Mouse (Mus musculus) kidney, embryonic 16.5 days (tissue): ENCODE results near the gene Bbs5. TPM values are rescaled to one million over a fixed set of nuclear protein-coding genes. Genes with fewer than 3 reads are reported as not detected.

Experiments used
- ATAC-seq: fragments of 200-750 bp; cut with Nextera tagmentation; 2 replicates; pipeline ENCODE4 v1.8.0; 2017; ENCODE audit warnings: moderate TSS enrichment; ENCODE audit not compliant: low FRiP score, low TSS enrichment
- H3K27ac ChIP-seq: fragments of 300-500 bp; sonication (generic); 2 replicates; pipeline ENCODE4 v1.5.1; 2014; ENCODE audit warnings: low read length
- H3K27me3 ChIP-seq: fragments of 300-500 bp; sonication (generic); 2 replicates; pipeline ENCODE4 v1.6.1; 2014; ENCODE audit warnings: low read length, control low read depth, mixed read lengths; ENCODE audit not compliant: insufficient read depth
- H3K36me3 ChIP-seq: fragments of 300-500 bp; sonication (generic); 2 replicates; pipeline ENCODE4 v1.6.1; 2014; ENCODE audit warnings: low read length, control low read depth, mixed read lengths; ENCODE audit not compliant: insufficient read depth
- H3K4me1 ChIP-seq: fragments of 300-500 bp; sonication (generic); 2 replicates; pipeline ENCODE4 v1.6.1; 2014; ENCODE audit warnings: low read length, control low read depth, mixed read lengths; ENCODE audit not compliant: insufficient read depth
- H3K4me2 ChIP-seq: fragments of 300-500 bp; sonication (generic); replicated peaks from 2 replicates; pipeline ENCODE4 v1.6.1; 2014; ENCODE audit warnings: low read depth, low read length
- H3K4me3 ChIP-seq: fragments of 300-500 bp; sonication (generic); 2 replicates; pipeline ENCODE4 v1.5.1; 2014; ENCODE audit warnings: mild to moderate bottlenecking, low read length
- H3K9ac ChIP-seq: fragments of 300-500 bp; sonication (generic); replicated peaks from 2 replicates; pipeline ENCODE4 v1.6.1; 2014; ENCODE audit warnings: low read length
- H3K9me3 ChIP-seq: fragments of 300-500 bp; sonication (generic); 2 replicates; pipeline ENCODE4 v1.6.1; 2016; ENCODE audit warnings: low read length, control low read depth
- WGBS: fragments of 180-500 bp; shearing (Covaris S2); extraction: QIAGEN DNeasy Blood & Tissue Kit; methylation state at CpG from one replicate; pipeline ENCODE4 v1.1.7; 2014; 5-methylcytosine and 5-hydroxymethylcytosine counted together
- polyA plus RNA-seq: library from polyadenylated mRNA; unstranded; fragments of >200 nt; fragmentation: Nextera tagmentation; extraction: Ambion mirVana; gene quantifications from 2 replicates; pipeline ENCODE4 v1.2.1, GENCODE M21; 2015

Bbs5 gene
- polyA plus RNA-seq, 1 experiment from 2014 or later = 16.1 TPM

- WGBS = 87% methylated on average over 3 of the region's 3 CpGs
- no peak for ATAC-seq
- Histone ChIP-seq H3K4me2 (no peak overlapping the region), H3K4me1 (no peaks in the 10 kb centered on the region), H3K9me3 (no peaks in the 10 kb centered on the region), H3K27me3 (no peaks in the 10 kb centered on the region), H3K9ac (no peak overlapping the region), H3K36me3 (peaks cover 14% of the 10 kb centered on the region), H3K27ac (no peak overlapping the region), H3K4me3 (no peak overlapping the region)
These were observed 37.5 kb downstream of the Bbs5 start for GRCm38 (mm10) chr2:69684488-69684887.

GRCm38 (mm10) chr2:69690214-69690613 lies 43.2 kb downstream of the Bbs5 start:
- WGBS = 92% methylated on average over 3 of the region's 3 CpGs
- H3K36me3 ChIP-seq = peaks cover 30% of the 10 kb centered on the region
- no peak for ATAC-seq

DNA sequence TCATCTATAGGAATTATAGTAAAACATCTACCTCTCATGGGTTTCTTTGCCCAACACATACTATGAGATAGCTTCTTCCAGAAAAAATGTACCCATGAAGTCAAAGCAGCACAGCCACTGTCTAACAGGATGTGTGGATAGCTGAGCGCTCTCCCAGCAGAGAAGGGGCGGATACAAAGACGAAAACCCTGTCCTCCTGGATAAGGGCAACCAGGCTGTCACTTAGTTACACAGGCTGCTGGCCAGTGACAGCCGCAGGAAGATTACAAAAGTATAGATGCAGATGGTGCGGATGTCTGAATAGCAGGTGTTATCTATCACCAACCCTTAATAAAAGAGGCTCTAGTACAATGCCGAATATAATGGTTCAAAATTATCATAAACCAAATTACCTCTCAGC lies 43.9 kb downstream of the Bbs5 start:
- Histone ChIP-seq H3K9me3 (no peaks in the 10 kb centered on the region), H3K27me3 (no peaks in the 10 kb centered on the region), H3K27ac (no peak overlapping the region), H3K4me3 (no peak overlapping the region), H3K4me1 (no peaks in the 10 kb centered on the region), H3K9ac (no peak overlapping the region), H3K36me3 (peaks cover 30% of the 10 kb centered on the region), H3K4me2 (no peak overlapping the region)
- no peak for ATAC-seq
- 84% methylated on average over 6 of the region's 6 CpGs for WGBS

More at GRCm38 (mm10) chr2:69690214-69690613, 43.2 kb downstream of the Bbs5 start:
- no peak overlapping the region for H3K27ac ChIP-seq
- H3K9ac ChIP-seq = no peak overlapping the region
- H3K4me1 ChIP-seq = no peaks in the 10 kb centered on the region
- H3K27me3 ChIP-seq = no peaks in the 10 kb centered on the region
- H3K9me3 ChIP-seq = no peaks in the 10 kb centered on the region
- H3K4me2 ChIP-seq = no peak overlapping the region
- no peak overlapping the region for H3K4me3 ChIP-seq

DNA sequence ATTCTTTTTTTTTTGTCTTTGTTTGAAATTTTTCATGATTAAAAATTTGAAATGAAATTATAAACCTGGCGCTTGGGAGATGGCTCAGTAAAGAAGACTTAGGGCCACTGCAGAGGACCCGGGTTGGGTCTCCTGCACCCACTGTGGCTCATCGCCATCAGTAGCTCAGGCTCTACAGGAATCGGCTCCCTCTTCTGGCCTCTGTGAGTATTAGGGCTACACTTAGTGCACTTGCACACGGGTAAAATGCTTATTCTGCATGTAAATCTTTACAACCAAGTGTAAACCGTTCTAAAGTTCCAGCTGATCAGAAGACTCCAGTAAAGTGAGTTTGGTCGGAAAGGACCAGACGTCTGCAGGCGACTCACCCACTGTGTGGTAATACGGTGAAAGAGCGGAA lies 46.5 kb downstream of the Bbs5 start:
- H3K4me3 ChIP-seq = no peak overlapping the region
- WGBS = 95% methylated on average over 11 of the region's 11 CpGs
- H3K27ac ChIP-seq = no peak overlapping the region
- no peaks in the 10 kb centered on the region for H3K27me3 ChIP-seq
- no peak overlapping the region for H3K9ac ChIP-seq
- no peak for ATAC-seq
- no peak overlapping the region for H3K4me2 ChIP-seq
- peaks cover 24% of the 10 kb centered on the region for H3K36me3 ChIP-seq
- no peaks in the 10 kb centered on the region for H3K9me3 ChIP-seq
- H3K4me1 ChIP-seq = no peaks in the 10 kb centered on the region

GRCm38 (mm10) chr2:69700446-69700845 lies 53.5 kb downstream of the Bbs5 start:
- H3K27me3 ChIP-seq = no peaks in the 10 kb centered on the region
- H3K4me2 ChIP-seq = no peak overlapping the region
- H3K9me3 ChIP-seq = no peaks in the 10 kb centered on the region
- ATAC-seq = no peak
- H3K4me1 ChIP-seq = no peaks in the 10 kb centered on the region
- H3K36me3 ChIP-seq = peaks cover 23% of the 10 kb centered on the region
- no peak overlapping the region for H3K9ac ChIP-seq
- 94% methylated on average over 8 of the region's 8 CpGs for WGBS
- H3K4me3 ChIP-seq = no peak overlapping the region
- H3K27ac ChIP-seq = no peak overlapping the region

DNA sequence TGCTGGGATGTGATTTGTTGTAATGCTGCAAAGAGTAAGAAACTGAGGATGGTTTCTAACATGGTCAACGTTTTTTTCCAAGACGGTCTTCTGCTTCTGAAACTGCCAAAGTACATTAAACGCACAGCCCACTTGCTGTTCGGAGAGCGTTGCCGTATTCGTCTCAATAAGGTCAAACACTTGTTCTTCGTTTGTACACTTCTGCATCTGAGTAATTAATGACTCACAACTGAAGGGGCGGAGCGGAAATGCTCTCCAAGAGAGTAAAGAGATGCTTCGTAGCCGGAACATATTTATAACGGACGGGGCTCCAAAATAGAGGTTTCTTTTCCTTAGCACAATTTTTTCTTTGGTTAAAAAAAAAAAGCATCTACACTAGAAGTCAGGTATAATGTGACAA lies 65.2 kb downstream of the Bbs5 start:
- Histone ChIP-seq H3K27ac (no peak overlapping the region), H3K4me1 (no peaks in the 10 kb centered on the region), H3K4me3 (no peak overlapping the region), H3K36me3 (no peaks in the 10 kb centered on the region), H3K27me3 (no peaks in the 10 kb centered on the region), H3K4me2 (peak overlapping the region; percentile 69; the same call in 1 of the 2 replicates), H3K9ac (no peak overlapping the region), H3K9me3 (no peaks in the 10 kb centered on the region)
- ATAC-seq = no peak
- WGBS = 79% methylated on average over 14 of the region's 14 CpGs

- Histone ChIP-seq H3K27ac (peak within 1 kb of the TSS; percentile 78), H3K9me3 (no peaks in the 10 kb centered on the region), H3K36me3 (no peaks in the 10 kb centered on the region), H3K9ac (peak within 1 kb of the TSS; percentile 80), H3K27me3 (no peaks in the 10 kb centered on the region), H3K4me1 (no peaks in the 10 kb centered on the region), H3K4me3 (peak within 1 kb of the TSS; percentile 92), H3K4me2 (peak within 1 kb of the TSS; percentile 69)
- 0% methylated on average over 39 of the region's 39 CpGs for WGBS
- ATAC-seq = peak; percentile 100
These were observed 66.1 kb downstream of the Bbs5 start, which contains the start of gene Fastkd1 for GRCm38 (mm10) chr2:69712981-69713625. Gene Fastkd1 (minus strand): TSS chr2:69713516.

GRCm38 (mm10) chr2:69713626-69714014 lies 66.6 kb downstream of the Bbs5 start:
- Histone ChIP-seq H3K36me3 (no peaks in the 10 kb centered on the region), H3K4me1 (no peaks in the 10 kb centered on the region), H3K27me3 (no peaks in the 10 kb centered on the region), H3K27ac (no peak overlapping the region), H3K9me3 (no peaks in the 10 kb centered on the region), H3K4me3 (peak overlapping the region; percentile 92), H3K9ac (no peak overlapping the region), H3K4me2 (peak overlapping the region; percentile 69)
- peak; percentile 21 for ATAC-seq
- WGBS = 29% methylated on average over 4 of the region's 4 CpGs

- no peak overlapping the region for H3K4me2 ChIP-seq
- no peak overlapping the region for H3K9ac ChIP-seq
- 78% methylated on average over 5 of the region's 5 CpGs for WGBS
- H3K36me3 ChIP-seq = no peaks in the 10 kb centered on the region
- no peak overlapping the region for H3K27ac ChIP-seq
- H3K27me3 ChIP-seq = no peaks in the 10 kb centered on the region
- H3K4me1 ChIP-seq = no peaks in the 10 kb centered on the region
- H3K9me3 ChIP-seq = no peaks in the 10 kb centered on the region
- no peak for ATAC-seq
- H3K4me3 ChIP-seq = no peak overlapping the region
These were observed 67.2 kb downstream of the Bbs5 start for GRCm38 (mm10) chr2:69714126-69714525.

DNA sequence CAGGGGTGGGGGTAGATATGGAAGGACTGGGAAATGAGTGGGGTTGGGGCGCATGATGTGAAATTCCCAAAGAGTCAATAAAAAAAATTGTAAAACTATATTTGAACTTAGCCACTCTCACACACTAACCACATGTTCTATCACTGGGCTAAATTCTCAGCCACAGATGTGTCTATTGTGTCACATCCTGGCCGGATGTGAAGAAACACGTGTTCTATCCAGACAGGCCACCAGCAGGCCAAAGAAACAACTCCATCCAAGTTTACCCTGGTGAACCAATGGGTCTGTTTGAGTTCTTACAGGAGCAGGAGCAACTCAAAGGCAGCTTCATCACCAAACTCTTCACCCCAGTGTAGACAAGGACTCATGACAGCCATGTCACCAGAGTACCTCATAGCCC lies 69.5 kb downstream of the Bbs5 start:
- no peaks in the 10 kb centered on the region for H3K27me3 ChIP-seq
- no peak overlapping the region for H3K4me3 ChIP-seq
- ATAC-seq = no peak
- WGBS = 77% methylated on average over 3 of the region's 3 CpGs
- no peak overlapping the region for H3K9ac ChIP-seq
- no peaks in the 10 kb centered on the region for H3K9me3 ChIP-seq
- H3K4me1 ChIP-seq = no peaks in the 10 kb centered on the region
- H3K4me2 ChIP-seq = no peak overlapping the region
- H3K27ac ChIP-seq = no peak overlapping the region
- no peaks in the 10 kb centered on the region for H3K36me3 ChIP-seq
